Mouse (Mus musculus) spleen, adult 18-20 months (tissue): Measurements from ENCODE around the gene Gm44805.

Experiments used
- DNase-seq, 2 experiments: peaks; one replicate each; pipeline ENCODE4 v3.0.0; 2022; ENCODE audit warnings: mixed read lengths in 2 of 2

Gene Gm44805

GRCm38 (mm10) chr7:19676662-19677061 lies 4.6 kb downstream of the Gm44805 start:
- DNase-seq = no peak

- no peak for DNase-seq
These were observed 5.4 kb downstream of the Gm44805 start for GRCm38 (mm10) chr7:19675824-19676223.

- DNase-seq = no peak
These were observed 8.0 kb downstream of the Gm44805 start for GRCm38 (mm10) chr7:19673083-19673699.

GRCm38 (mm10) chr7:19671511-19671910 lies 9.7 kb downstream of the Gm44805 start:
- DNase-seq = no peak

GRCm38 (mm10) chr7:19668947-19669721 lies 12.1 kb downstream of the Gm44805 start:
- DNase-seq = peak; percentile 76 to 87

- no peak for DNase-seq
These were observed 13.8 kb downstream of the Gm44805 start for GRCm38 (mm10) chr7:19667434-19667833.

- no peak for DNase-seq
These were observed 14.5 kb downstream of the Gm44805 start for GRCm38 (mm10) chr7:19666750-19667149.

GRCm38 (mm10) chr7:19664955-19665841 lies 16.0 kb downstream of the Gm44805 start, which contains the start of gene Clptm1:
Clptm1 (minus strand) TSS chr7:19665033.
- peak; percentile 94 for DNase-seq

- DNase-seq = no peak
These were observed 16.7 kb downstream of the Gm44805 start for GRCm38 (mm10) chr7:19664455-19664954.

GRCm38 (mm10) chr7:19663940-19664339 lies 17.3 kb downstream of the Gm44805 start:
- no peak for DNase-seq

GRCm38 (mm10) chr7:19652614-19653013 lies 28.6 kb downstream of the Gm44805 start:
- DNase-seq = no peak

- no peak for DNase-seq
These were observed 30.0 kb downstream of the Gm44805 start for GRCm38 (mm10) chr7:19651063-19651786.

GRCm38 (mm10) chr7:19641223-19641622 lies 40.0 kb downstream of the Gm44805 start:
- DNase-seq = no peak

- no peak for DNase-seq
These were observed 46.0 kb downstream of the Gm44805 start for GRCm38 (mm10) chr7:19635074-19635827.

- DNase-seq = no peak
These were observed 46.6 kb downstream of the Gm44805 start for GRCm38 (mm10) chr7:19634591-19634990.

- no peak for DNase-seq
These were observed 47.4 kb downstream of the Gm44805 start for GRCm38 (mm10) chr7:19633855-19634254.

- no peak for DNase-seq
These were observed 48.0 kb downstream of the Gm44805 start for GRCm38 (mm10) chr7:19633197-19633596.

GRCm38 (mm10) chr7:19632720-19633119 lies 48.5 kb downstream of the Gm44805 start:
- DNase-seq = no peak

- DNase-seq = no peak
These were observed 48.9 kb downstream of the Gm44805 start for GRCm38 (mm10) chr7:19632275-19632674.

- DNase-seq = peak; percentile 92 to 96
These were observed 51.9 kb downstream of the Gm44805 start, which contains the start of gene Relb for GRCm38 (mm10) chr7:19629361-19629734. Relb (minus strand) TSS chr7:19629438.
